Mouse (Mus musculus) urinary bladder, postnatal 0 days (tissue): Measurements from ENCODE around the gene Asb6. TPM values are rescaled to one million over a fixed set of nuclear protein-coding genes. Genes with fewer than 3 reads are reported as not detected.

ENCODE experiments used
- polyA plus RNA-seq: library from polyadenylated mRNA; unstranded; fragments of >200 nt; fragmentation: Nextera tagmentation; extraction: Ambion mirVana; gene quantifications from 2 replicates; pipeline ENCODE4 v1.2.1, GENCODE M21; 2015

Gene Asb6
- polyA plus RNA-seq, result 19.2 and 20.4 TPM in 2 replicates

GRCm38 (mm10) chr2:30830283-30830795 is at the start of gene Asb6:
Gene Asb6 (minus strand): TSS chr2:30830333.

GRCm38 (mm10) chr2:30834373-30835022 is 4.4 kb upstream of the Asb6 start, which contains the start of gene Prrx2:
Gene Prrx2 (plus strand): TSS chr2:30834972.

GRCm38 (mm10) chr2:30807648-30808295 is 22.4 kb downstream of the Asb6 start, which contains the start of gene Ntmt1:
Gene Ntmt1 (plus strand): TSS chr2:30807826.

GRCm38 (mm10) chr2:30803604-30804003 is 26.5 kb downstream of the Asb6 start, which contains the start of gene 1700001O22Rik:
Gene 1700001O22Rik (minus strand): TSS chr2:30803661.

Other genes starting within 250 kb of the Asb6 start
- 0.84 and 1.3 TPM in 2 replicates for gene Cstad, start 235.3 kb downstream of the Asb6 start, polyA plus RNA-seq
- 0.79 and 0.87 TPM in 2 replicates for gene 1700001O22Rik, start 26.7 kb downstream of the Asb6 start, polyA plus RNA-seq
- gene Ntmt1, start 22.5 kb downstream of the Asb6 start, polyA plus RNA-seq, result 87.4 and 95.0 TPM in 2 replicates
- 5.0 and 5.5 TPM in 2 replicates for gene Prrx2, start 4.6 kb upstream of the Asb6 start, polyA plus RNA-seq
- 33.3 and 40.7 TPM in 2 replicates for gene Ptges, start 99.5 kb upstream of the Asb6 start, polyA plus RNA-seq
- 26.5 and 29.4 TPM in 2 replicates for gene Tor1b, start 122.6 kb upstream of the Asb6 start, polyA plus RNA-seq
- gene Tor1a, start 137.6 kb upstream of the Asb6 start, polyA plus RNA-seq, result 42.0 and 43.5 TPM in 2 replicates
- 33.1 and 34.8 TPM in 2 replicates for gene BC005624, start 151.9 kb upstream of the Asb6 start, polyA plus RNA-seq
- 6.8 and 7.1 TPM in 2 replicates for gene Usp20, start 151.9 kb upstream of the Asb6 start, polyA plus RNA-seq